Mouse (Mus musculus): ENCODE results near the gene Esam. TPM values are rescaled to one million over a fixed set of nuclear protein-coding genes. Genes with fewer than 3 reads are reported as not detected.

The Esam gene
- total RNA-seq, 2 experiments from 2014 or later = 30.5 to 46.0 TPM

- no peak for DNase-seq
Observed at GRCm38 (mm10) chr9:37554279-37554678, 26.4 kb downstream of the Esam start.

GRCm38 (mm10) chr9:37554838-37555748 is 27.2 kb downstream of the Esam start, which contains the start of gene Siae:
Gene Siae, plus strand, starts transcription at chr9:37555698.
- DNase-seq = no peak

GRCm38 (mm10) chr9:37556366-37556765 is 28.5 kb downstream of the Esam start:
- no peak for DNase-seq

- DNase-seq = no peak
Observed at GRCm38 (mm10) chr9:37560617-37561016, 32.7 kb downstream of the Esam start.

DNA sequence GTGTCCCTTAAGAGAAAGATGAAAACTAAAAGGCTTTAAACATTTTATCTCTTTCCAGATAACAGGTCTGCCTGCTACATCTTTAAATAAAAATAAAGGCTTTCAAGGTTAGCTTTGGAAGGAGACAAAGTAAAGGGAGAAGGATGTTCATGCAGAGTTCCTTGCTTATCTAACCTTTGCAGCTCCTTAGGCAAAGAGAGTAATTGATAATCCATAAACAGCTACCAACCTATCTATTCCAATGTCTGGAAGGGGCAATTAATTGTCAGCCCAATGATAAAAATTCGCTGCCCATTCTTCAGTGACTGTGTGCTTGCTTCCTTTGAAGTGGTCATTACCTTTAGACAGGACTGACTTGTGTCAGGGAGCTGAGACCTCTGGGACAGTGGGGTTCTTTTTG is 35.9 kb downstream of the Esam start:
- DNase-seq = no peak

GRCm38 (mm10) chr9:37567019-37567418 is 39.1 kb downstream of the Esam start:
- DNase-seq = no peak

DNA sequence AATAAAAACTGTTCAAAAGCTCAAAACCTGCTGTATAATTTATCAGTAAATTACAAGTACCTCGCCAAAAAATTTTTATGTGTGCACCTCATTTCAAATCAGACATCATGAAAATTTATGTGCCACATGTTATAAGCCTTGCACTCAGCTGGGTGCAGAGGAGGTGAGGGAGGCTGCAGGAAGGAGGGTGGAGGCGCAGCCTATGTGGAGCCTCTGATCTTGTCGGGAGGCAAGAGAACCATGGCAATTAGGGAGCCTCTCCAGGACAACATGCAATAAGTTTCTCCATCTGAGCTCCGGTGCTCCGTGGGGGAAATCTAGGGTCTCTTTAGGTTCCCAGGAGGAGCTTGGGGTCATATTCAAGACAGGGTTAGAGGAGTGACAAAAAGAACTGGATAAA is 39.6 kb downstream of the Esam start:
- DNase-seq = no peak

DNA sequence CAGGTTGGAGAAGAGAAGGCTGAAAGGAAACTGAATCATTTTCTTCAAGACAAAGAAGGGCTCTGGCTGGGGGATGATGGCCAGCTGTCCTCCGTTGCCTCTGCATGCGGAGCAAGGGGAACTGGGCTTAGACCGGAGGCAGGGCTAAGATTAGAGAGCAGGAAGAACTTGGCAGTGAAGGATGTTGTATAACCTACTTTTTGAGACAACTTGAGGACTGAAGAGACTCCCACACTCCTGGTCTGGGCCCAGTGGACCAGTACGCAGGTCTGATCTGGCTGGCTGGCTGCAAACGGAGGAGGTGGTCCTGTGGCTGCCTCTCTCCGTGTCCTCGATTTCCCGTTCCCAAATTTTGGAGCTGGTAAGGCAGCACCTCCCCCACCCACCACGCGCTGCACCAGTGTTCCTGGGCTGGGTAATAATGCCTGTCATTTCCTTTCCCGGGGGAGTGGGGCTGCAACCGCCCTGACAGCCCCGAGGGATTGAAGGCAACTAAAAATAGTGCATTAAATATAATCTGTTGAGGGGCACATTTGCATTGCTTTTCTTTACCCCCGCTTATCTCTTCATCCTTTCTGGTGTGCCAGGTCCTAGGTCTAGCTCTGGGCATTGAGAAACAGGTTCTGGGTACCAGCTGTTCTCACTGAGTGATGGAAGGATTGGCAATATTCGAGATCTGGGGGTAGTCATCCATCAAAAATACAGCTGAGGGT is 40.2 kb downstream of the Esam start:
- DNase-seq = peak in 1 of 2 experiments; percentile 31

DNA sequence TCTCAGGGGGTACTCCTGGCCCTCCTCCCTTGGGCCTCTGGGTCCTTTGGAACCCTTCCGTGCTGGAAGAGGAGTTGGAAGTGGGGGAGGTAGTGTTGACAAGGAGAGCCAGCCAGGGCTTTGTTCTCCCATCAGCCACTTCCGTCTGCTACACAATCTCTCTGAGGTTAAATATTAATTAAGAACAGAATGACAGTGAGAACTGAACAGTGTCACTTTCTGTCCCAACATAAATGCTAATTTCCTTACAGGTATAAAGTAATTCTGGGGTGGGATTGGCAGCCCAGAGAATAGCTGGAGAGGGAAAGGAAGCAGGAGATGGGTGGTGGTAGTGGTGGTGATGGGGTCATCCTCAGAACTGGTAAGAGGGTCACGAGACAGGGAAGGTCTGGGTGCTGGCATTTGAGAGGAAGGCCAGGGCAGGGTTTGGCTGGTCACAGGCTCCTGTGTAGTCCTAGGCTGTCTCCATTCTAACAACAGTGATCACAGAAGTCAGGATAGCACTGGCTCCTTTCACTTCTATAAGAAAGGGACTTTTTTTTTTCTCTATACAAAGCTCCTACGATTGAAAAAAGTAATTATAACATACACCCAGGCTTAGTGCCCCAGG is 40.8 kb downstream of the Esam start:
- DNase-seq = no peak

DNA sequence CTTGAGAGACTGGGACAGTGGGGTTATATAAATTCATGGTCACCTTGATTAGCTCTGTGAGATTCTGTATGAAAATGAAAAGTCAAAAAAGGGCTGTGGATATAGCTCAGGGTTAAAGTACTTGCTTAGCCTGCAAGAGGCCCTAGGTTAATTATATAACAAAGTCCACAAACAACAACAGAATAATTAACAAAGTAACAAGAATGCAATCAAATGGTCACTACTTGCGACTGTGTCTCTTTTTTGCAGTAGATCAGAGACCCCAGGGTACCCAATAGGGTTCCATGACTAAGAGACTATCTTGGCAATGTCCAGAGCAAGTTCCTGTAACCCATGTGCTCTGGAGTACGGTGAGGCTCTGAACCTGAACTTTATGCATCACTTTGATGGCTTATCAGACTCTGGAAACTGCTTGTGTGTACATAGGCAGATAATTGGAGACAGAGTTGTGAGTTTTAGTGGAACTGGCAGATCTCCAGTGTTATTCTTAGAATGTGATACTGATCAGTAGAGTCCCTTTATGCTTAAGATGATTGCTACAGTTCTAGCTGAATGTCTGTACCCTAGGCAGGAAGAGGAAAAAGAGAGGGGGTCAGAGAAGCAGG is 41.5 kb downstream of the Esam start:
- no peak for DNase-seq

GRCm38 (mm10) chr9:37572204-37572876 is 44.5 kb downstream of the Esam start:
- no peak for DNase-seq

- peak; percentile 15 to 48 for DNase-seq
Observed at GRCm38 (mm10) chr9:37576436-37576930, 48.6 kb downstream of the Esam start.

DNA sequence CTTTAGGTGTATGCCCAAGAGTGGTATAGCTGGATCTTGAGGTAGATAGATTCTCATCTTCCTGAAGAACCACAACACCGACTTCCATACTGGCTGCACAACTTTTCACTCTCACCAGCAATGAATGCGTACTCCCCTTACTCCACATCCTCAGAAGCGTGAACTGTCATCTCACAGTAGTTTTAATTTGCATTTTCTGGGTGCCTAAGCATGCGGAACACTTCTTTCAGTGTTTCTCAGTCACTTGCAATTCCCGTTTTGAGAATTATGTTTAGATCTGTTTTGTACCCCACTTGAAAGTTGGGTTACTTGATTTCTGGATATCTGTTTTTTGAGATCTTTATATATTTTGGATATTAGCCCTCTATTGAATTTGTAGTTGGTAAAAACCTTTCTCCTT is 55.7 kb downstream of the Esam start:
- DNase-seq = no peak

GRCm38 (mm10) chr9:37586718-37587117 is 58.8 kb downstream of the Esam start:
- no peak for DNase-seq

Other genes with a start within 250 kb of the Esam start
- gene Ccdc15, start 179.6 kb upstream of the Esam start, total RNA-seq (2021) = 1 to 10 TPM; 2.1 TPM
- under 1 TPM in 1 of 2 experiments, not detected in 1; 0.20 TPM for gene Hepacam, start 160.7 kb upstream of the Esam start, total RNA-seq (2021)
- gene Robo4, start 126.2 kb upstream of the Esam start, total RNA-seq (2021) = 10 to 100 TPM; 21.7 to 33.5 TPM
- under 1 TPM; 0.76 to 0.86 TPM for gene Robo3, start 94.8 kb upstream of the Esam start, total RNA-seq (2021)
- gene Msantd2, start 38.8 kb upstream of the Esam start, total RNA-seq (2021) = 10 to 100 TPM; 17.4 to 29.5 TPM
- 1 to 10 TPM; 1.1 to 5.7 TPM for gene Vsig2, start 11.2 kb downstream of the Esam start, total RNA-seq (2021)
- 1 to 10 TPM; 1.2 to 3.8 TPM for gene Nrgn, start 24.8 kb downstream of the Esam start, total RNA-seq (2021)
- gene Siae, start 27.6 kb downstream of the Esam start, total RNA-seq (2021) = 10 to 100 TPM; 15.1 to 17.8 TPM
- 1 to 10 TPM; 3.0 to 4.4 TPM for gene Spa17, start 85.6 kb downstream of the Esam start, total RNA-seq (2021)
- gene Tbrg1, start 129.2 kb downstream of the Esam start, total RNA-seq (2021) = 10 to 100 TPM; 82.0 to 91.9 TPM
- under 1 TPM in 1 of 2 experiments, not detected in 1; 0.16 TPM for gene Panx3, start 141.2 kb downstream of the Esam start, total RNA-seq (2021)
- not detected for gene Olfr160, start 188.2 kb downstream of the Esam start, total RNA-seq (2021)
- not detected for gene Olfr874, start 217.0 kb downstream of the Esam start, total RNA-seq (2021)
- gene Olfr875, start 243.8 kb downstream of the Esam start, total RNA-seq (2021) = not detected

Data from adrenal gland, postnatal 36 days (tissue).